Comparison of ENCODE assay signal across 9 mouse cellular contexts in the genomic region with DNA sequence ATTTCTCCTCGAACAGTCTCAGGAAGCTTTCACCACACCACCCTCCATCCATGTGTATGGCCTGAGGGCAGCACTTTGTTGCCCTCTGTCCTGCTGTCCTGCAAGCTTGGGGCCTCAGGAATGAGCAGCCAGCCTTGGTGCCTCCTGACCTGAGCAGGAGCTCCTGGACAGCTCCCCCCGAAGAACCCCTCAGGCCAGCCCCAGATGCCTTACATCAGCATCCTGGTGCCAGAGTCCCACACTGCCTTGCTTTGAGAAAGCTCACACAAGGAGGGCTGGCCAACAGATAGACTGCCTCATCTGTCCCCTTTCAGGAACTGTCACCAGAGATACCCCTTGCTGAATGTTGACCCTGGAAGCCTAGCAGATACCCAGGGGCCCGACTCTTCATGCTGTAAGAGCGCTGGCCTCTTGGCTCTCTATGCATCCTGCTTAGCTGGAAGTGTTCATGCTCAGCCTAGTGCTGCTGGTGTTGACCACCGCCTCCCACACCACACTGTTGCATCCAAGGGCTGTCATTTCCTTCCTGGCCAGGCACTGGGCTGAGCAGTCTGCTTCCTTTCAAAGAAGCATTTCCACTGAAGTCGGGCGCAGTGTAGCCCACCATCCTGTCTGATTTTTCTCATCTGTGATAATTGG.
A peak's percentile ranks its signal among the peaks of the same experiment; 100 is the strongest.
DNase-seq lines count a peak whose midpoint lies in the region; ATAC-seq lines count a peak whose summit lies in the region.
"Had no signal": no experiment of that assay in that cellular context is flagged by ENCODE, and none has a peak within 500 bp of the region (broad histone marks: within the 10 kb centered on the region; RNA-seq: fewer than 3 reads in every experiment).

No protein-coding gene starts in this region.

- no peak overlapping the region for H3K9ac ChIP-seq in midbrain, embryonic 13.5 days (replicated peaks)
- H3K9ac ChIP-seq in midbrain, embryonic 16.5 days (ENCODE audit: low read depth, low read length), result no peak overlapping the region
- no peak overlapping the region for H3K9ac ChIP-seq in liver, embryonic 16.5 days (ENCODE audit: low read depth, low read length)
- H3K9ac ChIP-seq in stomach, embryonic 16.5 days (ENCODE audit: low read length), result no peak overlapping the region

- WGBS in midbrain, embryonic 13.5 days, result 86% methylated on average over 7 of the region's 7 CpGs
- WGBS in midbrain, embryonic 16.5 days, result 77% methylated on average over 7 of the region's 7 CpGs
- 33% methylated on average over 7 of the region's 7 CpGs for WGBS in liver, embryonic 16.5 days (ENCODE audit: insufficient replicate concordance)
- WGBS in stomach, embryonic 16.5 days, result 45% methylated on average over 7 of the region's 7 CpGs

- no peaks in the 10 kb centered on the region for H3K27me3 ChIP-seq in midbrain, embryonic 13.5 days
- H3K27me3 ChIP-seq in midbrain, embryonic 16.5 days (ENCODE audit: control insufficient read depth, insufficient read depth, low read depth, low read length), result no peaks in the 10 kb centered on the region
- no peaks in the 10 kb centered on the region for H3K27me3 ChIP-seq in liver, embryonic 16.5 days (ENCODE audit: control insufficient read depth, insufficient read depth, low read depth, low read length)
- no peaks in the 10 kb centered on the region for H3K27me3 ChIP-seq in stomach, embryonic 16.5 days (ENCODE audit: control insufficient read depth, insufficient read depth, low read length)

- peaks cover 56% of the 10 kb centered on the region for H3K4me1 ChIP-seq in midbrain, embryonic 13.5 days (replicated peaks)
- H3K4me1 ChIP-seq in midbrain, embryonic 16.5 days (ENCODE audit: control insufficient read depth, insufficient read depth, low read length), result peaks cover 45% of the 10 kb centered on the region
- H3K4me1 ChIP-seq in liver, embryonic 16.5 days (ENCODE audit: control insufficient read depth, low read depth, low read length), result no peaks in the 10 kb centered on the region
- peaks cover 20% of the 10 kb centered on the region for H3K4me1 ChIP-seq in stomach, embryonic 16.5 days (ENCODE audit: control insufficient read depth, insufficient read depth, low read length)

- H3K4me3 ChIP-seq in midbrain, embryonic 13.5 days (replicated peaks), result no peak overlapping the region
- H3K4me3 ChIP-seq in midbrain, embryonic 16.5 days (ENCODE audit: low read depth, low read length), result no peak overlapping the region
- H3K4me3 ChIP-seq in liver, embryonic 16.5 days (ENCODE audit: low read depth, low read length), result no peak overlapping the region
- H3K4me3 ChIP-seq in stomach, embryonic 16.5 days (replicated peaks; ENCODE audit: low read length), result no peak overlapping the region

- DNase-seq in kidney, adult 18-20 months, result peak; percentile 39
- no peak for DNase-seq in spleen, adult 18-20 months
- DNase-seq in cerebellum, adult 9-11 months, result no peak
- DNase-seq in right cerebral cortex, adult 2 months (ENCODE audit: low spot score in 2 of 2), result no peak

- H3K4me2 ChIP-seq in midbrain, embryonic 13.5 days (replicated peaks), result no peak overlapping the region
- no peak overlapping the region for H3K4me2 ChIP-seq in midbrain, embryonic 16.5 days (ENCODE audit: low read length)
- H3K4me2 ChIP-seq in liver, embryonic 16.5 days (ENCODE audit: low read depth, low read length), result no peak overlapping the region
- no peak overlapping the region for H3K4me2 ChIP-seq in stomach, embryonic 16.5 days (ENCODE audit: low read depth, low read length)

- peak overlapping the region; percentile 2; the same call in 1 of the 2 replicates for H3K27ac ChIP-seq in midbrain, embryonic 13.5 days
- no peak overlapping the region for H3K27ac ChIP-seq in midbrain, embryonic 16.5 days (ENCODE audit: low read length)
- H3K27ac ChIP-seq in liver, embryonic 16.5 days (ENCODE audit: low read length), result 0 out of 2 replicates have a peak overlapping the region, but pooled peaks have one; percentile 9
- H3K27ac ChIP-seq in stomach, embryonic 16.5 days (ENCODE audit: low read length), result peak overlapping the region; percentile 44; the same call in 1 of the 2 replicates

- H3K9me3 ChIP-seq in midbrain, embryonic 13.5 days, result no peaks in the 10 kb centered on the region
- H3K9me3 ChIP-seq in midbrain, embryonic 16.5 days (replicated peaks; ENCODE audit: control insufficient read depth, low read length, poor library complexity, severe bottlenecking), result no peaks in the 10 kb centered on the region
- no peaks in the 10 kb centered on the region for H3K9me3 ChIP-seq in liver, embryonic 16.5 days (replicated peaks; ENCODE audit: control insufficient read depth, low read length)
- no peaks in the 10 kb centered on the region for H3K9me3 ChIP-seq in stomach, embryonic 16.5 days (replicated peaks; ENCODE audit: control insufficient read depth, low read length)
- H3K9me3 ChIP-seq: G1E had no signal

- H3K36me3 ChIP-seq in midbrain, embryonic 13.5 days, result no peaks in the 10 kb centered on the region
- H3K36me3 ChIP-seq in midbrain, embryonic 16.5 days (ENCODE audit: control insufficient read depth, insufficient read depth, low read length), result no peaks in the 10 kb centered on the region
- no peaks in the 10 kb centered on the region for H3K36me3 ChIP-seq in liver, embryonic 16.5 days (ENCODE audit: control insufficient read depth, insufficient read depth)
- H3K36me3 ChIP-seq in stomach, embryonic 16.5 days (ENCODE audit: control insufficient read depth, insufficient read depth, low read length), result no peaks in the 10 kb centered on the region
- H3K36me3 ChIP-seq: G1E had no signal

- 0 out of 2 replicates have a peak, but pooled peaks have one; percentile 10 for ATAC-seq in midbrain, embryonic 13.5 days
- no peak for ATAC-seq in midbrain, embryonic 16.5 days
- ATAC-seq in liver, embryonic 16.5 days (ENCODE audit: low read depth), result peak; percentile 72
- ATAC-seq in stomach, embryonic 16.5 days (ENCODE audit: insufficient read depth, low FRiP score), result peak; percentile 65; the same call in 1 of the 2 replicates
